Mouse (Mus musculus): ENCODE data around the gene Fkbpl. TPM values are rescaled to one million over a fixed set of nuclear protein-coding genes. Genes with fewer than 3 reads are reported as not detected.
A peak's percentile ranks its signal among the peaks of the same experiment; 100 is the strongest.

Gene Fkbpl
- total RNA-seq, 2 experiments from 2014 or later = 4.0 to 41.6 TPM

DNA sequence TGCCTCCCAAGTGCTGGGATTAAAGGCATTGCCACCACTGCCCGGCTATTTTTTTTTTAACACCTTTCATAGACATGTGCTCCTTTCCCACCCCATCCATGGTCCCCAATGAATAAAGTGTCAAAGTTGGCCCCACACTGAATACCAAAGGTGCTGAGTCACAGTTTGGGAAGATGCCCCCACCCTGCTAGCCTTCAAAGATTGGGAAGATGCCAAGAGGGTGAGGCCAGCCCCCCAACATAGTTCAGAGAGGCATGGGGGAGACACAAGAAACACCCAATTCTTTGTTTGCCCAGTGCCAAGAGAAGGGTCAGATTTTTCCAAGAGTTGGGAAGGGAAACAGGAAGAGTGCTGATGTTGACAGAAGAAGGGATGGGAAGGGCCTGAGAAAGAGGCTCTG, 17.9 kb downstream of the Fkbpl start:
- ATAC-seq (ENCODE audit: poor library complexity, severe bottlenecking) = no peak

DNA sequence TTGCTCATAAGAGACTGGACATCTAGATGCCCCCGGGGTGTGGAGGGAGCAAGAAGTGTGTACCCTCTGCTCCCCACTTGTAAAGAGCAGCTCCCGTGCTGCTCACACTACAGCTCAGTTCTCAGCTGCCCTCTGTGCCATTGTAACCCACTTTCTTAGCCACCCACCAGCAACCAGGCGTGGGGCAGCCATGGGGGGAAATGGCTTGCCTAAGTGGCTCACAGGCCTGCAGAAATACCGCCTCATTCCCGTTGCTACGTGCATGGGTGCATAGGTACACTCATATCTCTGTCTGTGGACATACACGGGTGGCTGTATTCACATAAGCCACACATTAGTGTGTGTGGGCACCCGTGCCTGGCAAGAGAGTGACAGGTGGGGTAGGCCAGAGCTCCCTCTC, 18.4 kb downstream of the Fkbpl start:
- no peak for ATAC-seq (ENCODE audit: poor library complexity, severe bottlenecking)

DNA sequence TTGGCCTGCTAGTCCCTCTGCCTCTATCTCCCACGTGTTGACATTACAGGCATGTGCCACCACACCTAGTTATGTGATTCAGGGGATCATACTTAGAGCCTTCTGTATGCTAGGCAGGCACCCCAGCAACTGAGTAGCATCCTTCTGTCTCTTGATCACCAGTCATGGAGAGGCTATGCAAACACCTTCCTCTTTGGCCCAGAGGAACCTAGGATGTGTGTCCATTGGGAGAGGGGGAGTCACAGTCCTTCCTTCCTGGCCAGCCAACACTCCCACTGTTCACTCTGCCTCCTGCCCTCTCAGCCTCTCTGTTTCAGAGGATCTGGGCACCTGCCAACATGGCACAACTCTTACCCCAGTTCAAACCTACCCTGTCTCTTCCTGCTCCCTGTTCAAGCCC, 19.0 kb downstream of the Fkbpl start:
- ATAC-seq (ENCODE audit: poor library complexity, severe bottlenecking) = no peak

DNA sequence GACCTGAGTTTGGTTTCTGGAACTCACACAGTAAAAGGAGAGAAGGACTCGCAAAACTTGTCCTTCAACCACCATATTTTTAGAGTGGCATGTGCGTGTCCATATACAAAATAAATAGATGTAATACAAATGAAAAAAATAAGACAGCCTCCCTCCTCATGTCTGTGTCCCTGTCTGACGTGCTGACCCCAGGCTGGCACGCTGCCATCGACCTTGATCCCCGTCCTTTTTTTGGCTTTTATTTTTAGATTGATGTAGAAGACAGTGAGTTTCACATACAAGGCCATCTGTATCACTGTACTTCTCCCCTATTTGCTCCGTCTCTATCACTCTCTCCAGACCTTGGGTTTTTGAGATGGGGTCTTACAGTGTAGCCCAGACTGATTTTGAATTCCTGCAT, 19.9 kb downstream of the Fkbpl start:
- no peak for ATAC-seq (ENCODE audit: poor library complexity, severe bottlenecking)

DNA sequence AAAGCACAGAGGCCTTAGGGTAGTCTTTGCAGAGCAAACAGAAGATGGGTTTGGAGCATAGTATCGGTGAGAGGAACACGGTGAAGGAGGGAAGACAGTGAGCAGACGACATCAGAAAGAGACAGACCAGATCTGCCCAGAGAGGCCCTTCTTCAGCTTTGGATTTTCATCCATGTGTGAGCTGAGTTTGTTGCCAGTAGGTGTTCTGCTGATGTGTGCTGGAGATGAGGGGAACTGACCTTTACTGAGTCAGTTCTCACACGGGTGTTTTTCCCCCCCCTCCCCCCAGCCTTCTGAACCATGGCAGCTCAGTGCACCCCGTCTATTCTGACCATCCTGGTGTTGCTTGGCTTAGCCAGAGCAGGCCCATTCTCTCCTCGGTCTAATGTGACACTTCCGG, 25.7 kb downstream of the Fkbpl start, which contains the start of gene Tnxb:
Gene Tnxb (plus strand): TSS at position 301 of the 400 bp plus-strand sequence.
- ATAC-seq (ENCODE audit: poor library complexity, severe bottlenecking) = no peak

DNA sequence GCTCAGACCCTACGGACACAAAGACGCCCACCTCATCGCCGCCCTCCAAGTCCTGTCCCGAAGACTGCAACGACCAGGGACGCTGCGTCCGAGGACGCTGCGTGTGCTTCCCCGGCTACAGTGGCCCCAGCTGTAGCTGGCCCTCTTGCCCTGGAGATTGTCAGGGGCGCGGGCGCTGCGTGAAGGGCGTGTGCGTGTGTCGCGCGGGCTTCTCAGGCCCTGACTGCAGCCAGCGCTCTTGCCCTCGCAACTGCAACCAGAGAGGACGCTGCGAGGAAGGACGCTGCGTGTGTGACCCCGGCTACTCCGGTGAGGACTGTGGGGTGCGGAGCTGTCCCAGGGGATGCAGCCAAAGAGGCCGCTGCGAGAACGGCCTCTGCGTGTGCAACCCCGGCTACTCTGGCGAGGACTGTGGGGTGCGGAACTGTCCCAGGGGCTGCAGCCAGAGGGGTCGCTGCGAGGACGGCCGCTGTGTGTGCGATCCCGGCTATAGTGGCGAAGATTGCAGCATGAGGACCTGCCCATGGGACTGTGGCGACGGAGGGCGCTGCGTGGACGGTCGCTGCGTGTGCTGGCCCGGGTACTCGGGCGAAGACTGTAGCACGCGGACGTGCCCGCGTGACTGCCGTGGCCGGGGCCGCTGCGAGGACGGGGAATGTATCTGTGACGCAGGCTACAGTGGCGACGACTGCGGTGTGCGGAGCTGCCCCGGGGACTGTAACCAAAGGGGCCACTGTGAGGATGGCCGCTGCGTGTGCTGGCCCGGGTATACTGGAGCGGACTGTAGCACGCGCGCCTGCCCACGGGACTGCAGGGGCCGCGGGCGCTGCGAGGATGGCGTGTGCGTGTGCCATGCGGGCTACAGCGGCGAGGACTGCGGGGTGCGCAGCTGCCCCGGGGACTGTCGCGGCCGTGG, 26.8 kb downstream of the Fkbpl start:
- no peak for ATAC-seq (ENCODE audit: poor library complexity, severe bottlenecking)

DNA sequence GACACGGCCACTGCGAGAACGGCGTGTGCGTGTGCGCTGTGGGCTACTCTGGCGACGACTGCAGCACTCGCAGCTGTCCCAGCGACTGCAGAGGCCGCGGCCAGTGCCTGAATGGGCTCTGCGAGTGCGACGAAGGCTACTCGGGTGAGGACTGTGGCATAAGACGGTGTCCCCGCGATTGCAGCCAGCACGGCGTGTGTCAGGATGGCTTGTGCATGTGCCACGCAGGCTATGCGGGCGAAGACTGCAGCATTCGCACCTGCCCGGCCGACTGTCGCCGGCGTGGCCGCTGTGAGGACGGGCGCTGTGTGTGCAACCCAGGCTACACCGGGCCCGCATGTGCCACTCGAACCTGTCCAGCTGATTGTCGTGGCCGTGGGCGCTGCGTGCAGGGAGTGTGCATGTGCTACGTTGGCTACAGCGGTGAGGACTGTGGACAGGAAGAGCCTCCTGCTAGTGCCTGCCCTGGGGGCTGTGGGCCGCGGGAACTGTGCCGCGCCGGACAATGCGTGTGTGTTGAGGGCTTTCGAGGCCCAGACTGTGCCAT, 27.8 kb downstream of the Fkbpl start:
- ATAC-seq (ENCODE audit: poor library complexity, severe bottlenecking) = no peak

DNA sequence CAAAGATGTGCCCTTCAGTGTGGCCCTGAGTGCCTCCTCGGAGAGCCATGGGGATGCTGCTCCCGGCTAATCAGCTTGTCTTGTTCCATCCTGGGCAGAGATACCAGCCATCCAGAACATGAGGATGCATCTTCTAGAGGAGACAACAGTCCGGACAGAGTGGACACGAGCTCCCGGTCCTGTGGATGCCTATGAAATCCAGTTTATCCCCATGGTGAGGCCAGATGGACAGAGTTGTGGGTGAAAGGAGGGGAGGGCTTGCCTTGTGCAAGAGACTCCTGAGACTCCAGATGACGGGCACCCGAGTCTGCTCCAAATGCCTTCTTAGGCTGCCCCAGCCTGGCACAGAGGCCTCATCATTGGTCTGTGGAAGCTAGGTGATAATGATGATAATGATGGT, 28.6 kb downstream of the Fkbpl start:
- no peak for ATAC-seq (ENCODE audit: poor library complexity, severe bottlenecking)

DNA sequence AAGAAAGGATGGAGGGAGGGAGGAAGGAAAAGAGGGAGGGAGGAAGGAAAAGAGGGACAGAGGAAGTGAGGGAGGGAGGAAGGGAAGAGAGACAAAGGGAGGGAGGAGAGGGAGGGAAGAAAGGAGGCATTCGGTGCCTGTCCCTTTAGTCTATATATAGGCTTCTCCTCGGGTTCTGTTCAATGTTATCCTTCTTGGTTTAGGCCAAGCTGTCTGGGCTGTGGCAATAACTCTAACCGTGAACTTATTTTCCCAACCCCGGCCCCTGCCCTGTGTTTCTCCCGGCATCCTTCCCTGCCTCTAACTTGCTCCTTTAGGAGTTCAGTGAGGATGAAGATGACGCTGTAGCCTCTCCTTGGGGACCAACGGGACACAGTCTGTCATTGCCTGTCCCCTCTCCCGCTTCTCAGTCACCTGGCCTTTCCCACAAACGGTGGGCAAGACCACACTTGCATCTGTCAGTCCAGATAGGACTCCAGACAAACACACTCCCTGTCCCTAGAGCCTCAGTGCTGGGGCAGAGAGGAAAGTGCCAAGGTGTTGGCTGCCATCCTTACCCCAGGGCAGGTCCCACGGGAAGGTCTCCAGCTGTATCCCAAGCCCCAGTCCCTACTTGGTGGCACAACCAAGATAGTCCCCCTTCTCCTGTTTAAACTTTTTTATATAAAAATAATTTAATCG, 30.1 kb downstream of the Fkbpl start:
- ATAC-seq (ENCODE audit: poor library complexity, severe bottlenecking) = no peak

DNA sequence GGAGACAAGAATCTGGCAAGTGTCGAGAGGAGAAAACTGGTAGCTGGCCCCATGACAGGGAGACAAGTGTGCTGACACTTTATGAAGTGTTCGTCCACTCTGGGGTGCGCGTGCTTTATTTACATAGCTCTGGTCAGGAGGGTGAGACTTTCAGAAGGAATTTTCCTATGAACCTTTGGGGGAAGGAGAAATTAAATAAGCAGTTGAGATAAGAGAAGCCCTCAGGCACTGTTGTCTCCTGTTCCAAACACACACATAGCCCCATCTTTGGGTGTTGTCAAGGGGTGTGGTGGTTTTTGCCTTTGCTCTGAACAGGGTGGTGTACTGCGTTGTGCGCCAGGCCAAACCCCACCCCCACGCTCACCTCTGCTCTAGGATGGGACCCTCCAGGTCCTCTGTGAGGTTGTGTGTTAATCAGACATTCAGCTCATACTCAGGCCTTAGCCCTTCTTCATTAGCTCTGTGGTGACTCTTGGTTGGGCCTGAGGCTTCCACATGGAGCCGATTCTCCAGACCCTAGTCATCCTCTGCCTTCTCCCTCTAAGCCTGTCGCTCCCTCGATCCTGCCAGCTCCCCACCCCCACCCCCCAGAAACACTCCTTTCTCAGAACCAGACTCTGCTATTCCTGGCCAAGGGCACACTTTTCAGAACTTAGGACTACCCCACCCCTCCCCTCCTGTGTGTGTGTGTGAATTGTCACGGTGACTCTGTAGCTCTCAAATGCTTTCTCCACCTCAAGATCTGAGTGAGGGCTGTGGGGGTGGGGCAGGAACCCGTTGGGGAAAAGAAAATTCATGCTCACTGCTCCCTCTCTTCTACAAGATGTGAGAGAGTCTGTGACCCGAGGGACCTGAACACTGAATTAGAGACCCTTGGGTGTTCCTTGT, 30.9 kb downstream of the Fkbpl start:
- no peak for ATAC-seq (ENCODE audit: poor library complexity, severe bottlenecking)

DNA sequence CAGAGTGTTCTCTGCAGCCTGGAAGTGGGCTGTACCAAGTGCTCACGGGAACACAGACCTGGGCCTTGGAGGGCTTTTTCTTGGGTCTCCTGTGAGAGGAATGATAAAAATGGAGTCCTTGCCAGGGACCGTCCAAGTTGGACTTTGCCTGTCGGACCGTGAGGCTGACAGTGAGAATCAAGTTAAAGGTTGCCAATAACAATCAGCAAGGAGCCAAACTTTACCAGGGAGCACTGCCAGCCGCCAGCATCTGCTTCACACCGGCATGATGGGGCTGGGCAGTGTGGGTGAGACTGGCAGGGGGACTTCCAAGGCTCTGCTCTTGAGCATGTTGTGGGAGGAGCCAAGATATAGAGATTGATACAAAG, 31.5 kb downstream of the Fkbpl start:
- no peak for ATAC-seq (ENCODE audit: poor library complexity, severe bottlenecking)

DNA sequence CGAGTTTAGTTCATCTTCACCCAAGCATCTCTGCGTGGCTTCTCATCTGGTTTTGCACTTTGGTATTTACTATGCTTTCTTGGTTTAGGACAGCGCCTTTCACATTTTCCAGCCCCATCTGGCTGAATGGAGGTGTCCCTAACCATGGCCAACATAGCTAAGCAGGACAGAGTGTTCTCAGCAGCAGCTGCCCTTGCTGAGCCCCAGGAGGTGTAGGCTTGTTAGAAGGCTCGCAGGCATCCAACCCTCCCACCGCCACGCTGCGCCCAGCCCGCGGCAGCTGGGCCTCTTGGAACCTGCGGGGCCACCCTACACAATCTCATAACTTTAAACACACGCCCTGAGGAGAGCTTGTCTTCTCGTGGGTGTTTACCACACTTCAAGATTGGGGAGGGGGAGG, 32.1 kb downstream of the Fkbpl start:
- ATAC-seq (ENCODE audit: poor library complexity, severe bottlenecking) = no peak

DNA sequence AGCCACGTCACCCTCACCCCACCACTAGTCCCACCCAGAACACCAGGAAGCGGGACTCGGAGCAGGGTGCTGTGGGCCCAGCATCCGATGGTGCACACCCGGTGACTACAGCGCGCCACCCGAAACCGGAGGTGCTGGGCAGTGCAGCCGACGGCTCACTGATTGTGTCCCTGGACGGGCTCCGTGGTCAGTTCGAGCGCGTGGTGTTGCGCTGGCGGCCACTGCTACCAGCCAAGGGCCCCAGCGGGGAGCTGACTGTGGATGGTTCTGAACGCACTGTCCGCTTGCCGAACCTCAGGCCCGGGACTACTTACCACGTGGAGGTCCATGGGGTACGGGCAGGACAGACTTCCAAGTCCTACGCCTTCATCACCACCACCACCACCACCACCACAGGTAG, 35.6 kb downstream of the Fkbpl start:
- no peak for ATAC-seq (ENCODE audit: poor library complexity, severe bottlenecking)

DNA sequence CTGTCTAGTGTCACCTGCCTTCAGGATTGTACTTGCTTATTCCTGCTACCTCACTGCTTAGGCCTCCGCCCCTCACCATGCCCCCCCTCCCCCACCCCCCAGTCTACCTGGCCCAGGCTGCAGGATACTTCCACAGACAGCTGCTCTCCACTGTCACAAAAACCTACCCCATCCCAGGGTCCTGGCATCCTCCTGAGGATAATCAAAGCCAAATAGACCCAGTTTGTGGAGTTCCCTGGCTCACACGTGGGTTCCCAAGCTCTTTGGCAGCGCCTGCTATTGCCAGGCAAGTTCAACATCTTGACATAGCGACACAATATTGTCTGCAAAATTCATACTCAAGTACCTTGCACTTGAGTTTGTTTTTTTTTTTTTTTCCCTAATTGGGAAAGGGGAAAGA, 36.1 kb downstream of the Fkbpl start:
- no peak for ATAC-seq (ENCODE audit: poor library complexity, severe bottlenecking)

DNA sequence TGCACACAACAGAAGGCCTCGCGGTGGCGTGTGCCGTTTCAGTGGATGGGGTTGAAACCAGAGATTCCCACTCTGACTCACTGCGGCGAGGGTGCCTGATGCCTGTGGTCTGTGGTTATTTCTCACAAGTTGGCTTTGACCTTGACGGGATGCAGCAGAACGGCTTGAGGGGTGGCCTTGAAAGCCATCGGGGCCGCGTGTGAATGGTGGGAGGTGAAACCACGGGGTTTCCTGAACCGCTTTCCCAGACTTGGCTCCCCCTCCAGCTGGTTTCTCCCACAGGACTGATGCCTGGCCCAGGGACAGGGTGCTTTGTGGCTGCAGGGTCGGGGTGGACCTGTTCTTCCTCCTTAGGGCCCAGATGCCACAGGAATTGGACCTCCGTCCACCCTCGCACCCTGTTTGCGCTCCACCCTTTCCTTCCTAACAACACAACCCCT, 36.6 kb downstream of the Fkbpl start:
- ATAC-seq (ENCODE audit: poor library complexity, severe bottlenecking) = peak; percentile 23

DNA sequence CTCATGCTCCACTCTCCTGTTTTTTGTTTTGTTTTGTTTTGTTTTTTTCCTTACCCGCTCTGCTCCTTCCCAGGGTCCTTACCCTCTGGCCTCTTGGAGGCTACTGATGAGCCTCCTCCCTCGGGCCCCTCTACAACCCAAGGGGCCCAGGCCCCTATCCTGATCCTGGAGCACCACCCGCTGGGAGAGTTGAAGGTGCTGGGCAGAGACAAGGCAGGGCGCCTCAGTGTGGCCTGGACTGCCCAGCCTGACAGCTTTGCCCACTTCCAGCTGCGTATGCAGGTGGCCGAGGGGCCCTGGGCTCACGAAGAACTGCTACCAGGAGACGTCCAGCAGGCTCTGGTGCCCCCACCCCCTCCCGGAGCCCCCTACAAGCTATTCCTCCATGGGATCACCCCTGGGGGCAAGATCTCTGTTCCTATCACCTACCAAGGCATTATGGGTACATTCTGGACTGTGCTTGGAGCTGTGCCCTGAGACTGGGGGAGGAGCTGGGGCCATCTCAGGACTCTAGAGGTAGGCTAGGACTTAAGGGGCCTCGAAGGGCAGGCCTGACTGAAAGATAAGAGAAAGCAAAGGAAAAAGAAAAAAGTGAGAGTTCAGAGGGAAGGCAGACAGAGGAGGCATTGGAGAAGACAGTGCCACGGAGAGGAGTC, 37.4 kb downstream of the Fkbpl start:
- ATAC-seq (ENCODE audit: poor library complexity, severe bottlenecking) = no peak

DNA sequence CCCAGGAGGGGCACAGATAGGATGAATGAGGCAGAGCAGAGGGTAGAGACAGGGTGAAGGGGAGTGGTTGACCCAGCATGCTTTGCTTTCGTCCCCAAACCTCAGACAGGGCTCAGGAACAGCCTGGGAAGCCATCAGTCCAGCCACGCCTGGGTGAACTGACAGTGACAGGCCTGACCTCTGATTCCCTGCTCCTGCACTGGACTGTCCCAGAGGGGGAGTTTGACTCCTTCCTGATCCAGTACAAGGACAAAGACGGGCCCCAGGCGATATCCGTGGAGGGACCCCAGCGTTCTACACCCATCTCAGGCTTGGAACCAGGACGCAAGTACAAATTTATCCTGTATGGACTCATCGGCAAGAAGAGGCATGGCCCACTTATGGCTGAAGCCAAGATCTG, 38.6 kb downstream of the Fkbpl start:
- ATAC-seq (ENCODE audit: poor library complexity, severe bottlenecking) = no peak

DNA sequence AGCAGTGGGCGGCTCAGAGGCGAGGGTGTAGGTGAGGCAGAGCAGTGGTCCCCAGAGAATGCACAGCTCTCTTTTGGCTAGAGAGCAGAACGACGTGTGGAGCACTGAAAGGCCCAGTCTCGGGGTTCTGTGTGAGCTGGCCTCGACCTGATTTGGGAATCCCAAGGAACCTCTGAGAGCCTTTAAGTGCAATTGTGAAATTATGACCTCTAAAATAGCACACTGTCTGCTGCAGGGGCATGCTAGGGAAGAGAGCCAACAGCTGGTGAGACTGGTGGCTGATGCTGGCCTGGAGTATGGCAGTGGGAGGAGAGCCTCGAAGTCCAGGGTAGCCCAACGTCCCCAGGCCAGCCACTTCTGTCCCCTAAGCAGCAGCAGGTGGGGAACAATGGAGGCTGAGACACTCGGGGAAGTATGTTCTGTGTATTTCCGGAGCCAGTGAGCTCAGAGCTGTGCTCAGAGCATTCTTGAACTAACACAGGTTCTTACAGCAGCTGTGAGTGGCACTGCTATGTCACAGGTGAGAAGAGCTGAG, 39.2 kb downstream of the Fkbpl start:
- no peak for ATAC-seq (ENCODE audit: poor library complexity, severe bottlenecking)

DNA sequence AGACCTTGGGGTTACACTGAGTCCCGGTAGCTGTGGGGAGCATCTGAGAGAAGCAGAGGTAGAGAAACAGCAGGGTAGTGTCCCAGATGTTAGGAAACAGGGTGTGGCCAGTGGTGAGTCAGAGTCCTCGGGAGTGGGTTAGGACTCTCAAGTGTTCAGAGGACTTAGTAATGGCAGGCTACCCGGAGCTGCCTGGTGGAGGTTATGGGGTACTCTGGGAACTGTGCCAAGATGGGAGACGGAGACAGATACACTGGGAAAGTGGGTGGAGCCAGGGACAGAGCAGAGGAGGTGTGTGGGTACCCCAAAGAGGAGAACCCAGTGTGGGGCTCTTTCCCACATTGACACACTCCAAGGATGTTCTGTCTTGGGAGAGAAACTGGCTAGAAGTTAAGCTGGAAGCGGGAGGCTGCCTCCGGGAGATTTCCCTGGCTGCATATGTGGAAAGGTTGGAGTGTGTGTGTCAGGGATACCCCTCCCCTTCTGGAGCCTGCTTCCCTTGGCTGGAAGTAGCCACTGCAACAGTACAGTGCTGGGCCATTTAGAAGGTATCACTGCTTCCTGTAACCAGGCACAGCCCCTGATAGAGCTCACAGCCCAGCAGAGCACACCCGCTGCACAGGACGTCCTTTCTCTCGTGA, 39.8 kb downstream of the Fkbpl start:
- no peak for ATAC-seq (ENCODE audit: poor library complexity, severe bottlenecking)

All from megakaryocyte, adult 5-6 weeks (primary cell).